Mouse (Mus musculus) hindbrain, postnatal 0 days (tissue): ENCODE data around the gene Fbxl14. TPM values are rescaled to one million over a fixed set of nuclear protein-coding genes. Genes with fewer than 3 reads are reported as not detected.

Experiments used
- ATAC-seq: fragments of 200-750 bp; cut with Nextera tagmentation; 2 replicates; pipeline ENCODE4 v1.8.0; 2017; ENCODE audit warnings: mild to moderate bottlenecking, moderate TSS enrichment, moderate library complexity
- DNase-seq: peaks from one replicate; pipeline ENCODE4 v3.0.0-alpha.2; 2015; ENCODE audit warnings: low spot score
- H3K27ac ChIP-seq: fragments of 300-500 bp; sonication (generic); 2 replicates; pipeline ENCODE4 v1.5.1; 2014; ENCODE audit warnings: mild to moderate bottlenecking
- H3K27me3 ChIP-seq: fragments of 300-500 bp; sonication (generic); 2 replicates; pipeline ENCODE4 v1.6.1; 2014; ENCODE audit warnings: low read length, mixed read lengths; ENCODE audit not compliant: insufficient read depth
- H3K36me3 ChIP-seq: fragments of 300-500 bp; sonication (generic); 2 replicates; pipeline ENCODE4 v1.6.1; 2014; ENCODE audit warnings: low read length, mixed read lengths; ENCODE audit not compliant: insufficient read depth
- H3K4me1 ChIP-seq: fragments of 300-500 bp; sonication (generic); 2 replicates; pipeline ENCODE4 v1.6.1; 2014; ENCODE audit warnings: antibody characterized with exemption, low read length, mixed read lengths; ENCODE audit not compliant: insufficient read depth
- H3K4me2 ChIP-seq: fragments of 300-500 bp; sonication (generic); 2 replicates; pipeline ENCODE4 v1.6.1; 2014; ENCODE audit warnings: low read depth, mild to moderate bottlenecking, low read length, moderate library complexity, mixed read lengths
- H3K4me3 ChIP-seq: fragments of 300-500 bp; sonication (generic); 2 replicates; pipeline ENCODE4 v1.5.1; 2014; ENCODE audit warnings: low read length
- H3K9ac ChIP-seq: fragments of 300-500 bp; sonication (generic); replicated peaks from 2 replicates; pipeline ENCODE4 v1.6.1; 2014; ENCODE audit warnings: mild to moderate bottlenecking, low read length, moderate library complexity, mixed read lengths
- H3K9me3 ChIP-seq: fragments of 300-500 bp; sonication (generic); 2 replicates; pipeline ENCODE4 v1.6.1; 2016; ENCODE audit warnings: low read length, mixed read lengths
- CTCF ChIP-seq: IDR thresholded peaks from 2 replicates; pipeline ENCODE4 v1.5.1; 2016; ENCODE audit warnings: antibody characterized with exemption, control low read depth, low read depth
- WGBS: fragments of 180-500 bp; shearing (Covaris S2); extraction: QIAGEN DNeasy Blood & Tissue Kit; methylation state at CpG from one replicate; pipeline ENCODE4 v1.1.7; 2014; 5-methylcytosine and 5-hydroxymethylcytosine counted together
- polyA plus RNA-seq: library from polyadenylated mRNA; unstranded; fragments of >200 nt; fragmentation: Nextera tagmentation; extraction: Ambion mirVana; gene quantifications from 2 replicates; pipeline ENCODE4 v1.2.1, GENCODE M21; 2015
- total RNA-seq: library from RNA; depleted of rRNA; stranded (reverse); fragments of >200 nt; gene quantifications from 2 replicates; pipeline ENCODE4 v1.2.3, GENCODE M21; 2014

Fbxl14 gene
- total and polyA plus RNA-seq, 2 experiments from 2014 or later, result 2.0 to 51.6 TPM

DNA sequence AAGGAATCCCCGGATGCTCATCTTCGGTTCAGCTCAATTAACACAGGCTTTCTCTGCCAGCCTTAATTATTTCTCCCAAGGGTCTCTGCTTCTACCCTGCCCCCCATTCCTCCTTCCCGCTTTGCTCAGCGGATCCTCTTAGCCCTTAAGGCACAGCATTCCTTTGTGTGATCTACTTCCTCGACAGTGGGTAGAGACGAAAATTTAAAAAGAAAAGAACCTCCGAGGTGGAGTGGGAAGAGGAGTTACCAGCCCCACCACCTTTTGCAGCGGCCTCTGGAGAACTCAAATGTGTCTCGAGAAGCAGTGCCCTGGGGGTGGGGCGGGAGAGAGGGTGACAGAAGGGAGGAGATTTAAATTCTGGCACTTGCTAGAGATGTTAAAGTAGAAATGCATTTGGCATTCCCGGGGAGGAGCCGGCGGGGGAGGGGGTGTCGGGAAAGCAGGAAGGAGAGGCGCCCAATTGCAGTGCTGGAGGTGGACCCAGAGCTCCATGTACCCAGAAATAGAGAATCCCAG lies 27.4 kb upstream of the Fbxl14 start:
- Histone ChIP-seq H3K36me3 (no peaks in the 10 kb centered on the region), H3K27me3 (no peaks in the 10 kb centered on the region), H3K9me3 (no peaks in the 10 kb centered on the region), H3K4me1 (0 out of 2 replicates have a peak, but pooled peaks cover 6% of the 10 kb centered on the region), H3K4me3 (peak overlapping the region; percentile 39), H3K27ac (peak overlapping the region; percentile 82), H3K4me2 (peak overlapping the region; percentile 74), H3K9ac (peak overlapping the region; percentile 47)
- DNase-seq (peak; percentile 79), ATAC-seq (peak; percentile 76)
- no peak for TF ChIP-seq CTCF
- under 1% methylated on average over 15 of the region's 15 CpGs for WGBS

DNA sequence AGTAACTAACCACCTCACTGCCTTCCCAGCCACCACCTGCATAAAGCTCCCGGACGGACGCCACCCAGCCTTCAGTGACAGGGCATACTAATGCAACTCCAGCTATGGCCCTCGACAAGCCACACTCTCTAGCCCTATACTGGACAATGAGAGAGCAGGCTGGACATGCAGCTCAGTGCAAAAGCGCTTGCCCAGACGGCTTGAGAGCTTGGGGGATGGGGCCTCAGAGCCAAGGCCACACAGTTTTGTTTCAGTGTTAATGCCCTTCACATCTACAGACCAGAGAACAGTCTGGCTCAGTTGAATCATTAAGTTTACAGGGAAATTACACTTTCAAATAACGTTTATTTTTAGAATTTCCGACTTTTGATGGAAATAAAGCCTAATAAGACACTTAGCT lies 21.3 kb upstream of the Fbxl14 start:
- H3K4me3 ChIP-seq, result no peak overlapping the region
- H3K27me3 ChIP-seq, result no peaks in the 10 kb centered on the region
- H3K36me3 ChIP-seq, result no peaks in the 10 kb centered on the region
- ATAC-seq (no peak), DNase-seq (no peak)
- TF ChIP-seq CTCF, result no peak
- no peak overlapping the region for H3K4me2 ChIP-seq
- no peaks in the 10 kb centered on the region for H3K9me3 ChIP-seq
- no peak overlapping the region for H3K27ac ChIP-seq
- WGBS, result 65% methylated on average over 8 of the region's 8 CpGs
- no peaks in the 10 kb centered on the region for H3K4me1 ChIP-seq
- H3K9ac ChIP-seq, result no peak overlapping the region

DNA sequence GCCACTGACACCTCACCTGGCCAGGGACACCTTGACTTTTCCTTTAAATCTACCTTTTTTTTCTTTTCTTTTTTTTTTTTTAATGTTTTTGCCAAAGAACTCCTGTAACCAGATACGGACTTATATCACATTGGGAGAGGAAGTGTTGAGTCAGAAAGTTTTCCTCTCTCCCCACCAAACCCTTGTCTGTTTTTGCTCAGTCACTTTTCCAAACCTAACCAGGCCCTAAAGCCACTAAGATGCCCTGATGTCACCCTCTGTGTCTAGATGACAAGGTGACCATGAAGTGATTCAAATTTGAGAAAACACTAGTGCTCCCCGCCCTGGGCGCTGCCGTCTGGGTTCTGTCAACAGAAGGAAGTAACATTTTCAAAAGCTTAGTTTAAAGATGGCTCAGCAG lies 20.4 kb upstream of the Fbxl14 start:
- ATAC-seq (no peak), DNase-seq (no peak)
- WGBS, result 86% methylated on average over 4 of the region's 4 CpGs
- Histone ChIP-seq H3K4me1 (no peaks in the 10 kb centered on the region), H3K9ac (no peak overlapping the region), H3K36me3 (no peaks in the 10 kb centered on the region), H3K27ac (no peak overlapping the region), H3K9me3 (no peaks in the 10 kb centered on the region), H3K27me3 (no peaks in the 10 kb centered on the region), H3K4me3 (no peak overlapping the region), H3K4me2 (no peak overlapping the region)
- TF ChIP-seq CTCF, result no peak

DNA sequence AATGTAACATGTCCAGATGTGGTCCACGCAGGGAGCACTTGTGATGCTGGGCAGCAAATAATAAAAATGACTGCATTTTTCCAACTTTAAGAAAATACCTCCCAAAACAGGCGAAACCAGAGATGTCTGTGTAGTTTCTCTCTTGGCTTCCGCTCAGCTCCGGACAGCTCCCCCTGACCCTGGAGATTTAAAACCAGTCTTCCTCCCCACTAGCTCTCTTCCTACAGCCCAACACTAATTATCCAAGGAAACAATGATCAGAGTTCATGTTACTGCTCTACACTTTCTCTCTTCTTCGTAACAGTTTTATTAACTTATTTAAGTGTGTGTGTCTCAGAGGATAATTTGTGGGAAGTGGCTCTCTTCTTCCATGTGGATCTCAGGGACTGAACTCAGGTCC lies 19.1 kb upstream of the Fbxl14 start:
- H3K27me3 ChIP-seq, result no peaks in the 10 kb centered on the region
- no peak overlapping the region for H3K9ac ChIP-seq
- no peak overlapping the region for H3K27ac ChIP-seq
- H3K4me2 ChIP-seq, result no peak overlapping the region
- no peaks in the 10 kb centered on the region for H3K9me3 ChIP-seq
- no peak for TF ChIP-seq CTCF
- H3K4me3 ChIP-seq, result no peak overlapping the region
- ATAC-seq (no peak), DNase-seq (no peak)
- no peaks in the 10 kb centered on the region for H3K36me3 ChIP-seq
- 83% methylated on average over 5 of the region's 5 CpGs for WGBS
- H3K4me1 ChIP-seq, result no peaks in the 10 kb centered on the region

- no peak for TF ChIP-seq CTCF
- H3K27ac ChIP-seq, result no peak overlapping the region
- H3K4me3 ChIP-seq, result no peak overlapping the region
- no peak overlapping the region for H3K4me2 ChIP-seq
- WGBS, result 93% methylated on average over 1 of the region's 1 CpGs
- no peak overlapping the region for H3K9ac ChIP-seq
- no peaks in the 10 kb centered on the region for H3K27me3 ChIP-seq
- no peaks in the 10 kb centered on the region for H3K9me3 ChIP-seq
- DNase-seq (no peak), ATAC-seq (no peak)
- H3K36me3 ChIP-seq, result no peaks in the 10 kb centered on the region
- no peaks in the 10 kb centered on the region for H3K4me1 ChIP-seq
Observed at GRCm38 (mm10) chr6:119466161-119466560, 13.3 kb upstream of the Fbxl14 start.

- no peaks in the 10 kb centered on the region for H3K9me3 ChIP-seq
- no peak for TF ChIP-seq CTCF
- no peaks in the 10 kb centered on the region for H3K36me3 ChIP-seq
- no peak overlapping the region for H3K4me3 ChIP-seq
- H3K27me3 ChIP-seq, result no peaks in the 10 kb centered on the region
- no peak for ATAC-seq
- no peak overlapping the region; the same call in 1 of the 2 replicates for H3K27ac ChIP-seq
- H3K4me1 ChIP-seq, result no peaks in the 10 kb centered on the region
- DNase-seq, result no peak
- no peak overlapping the region for H3K4me2 ChIP-seq
- 67% methylated on average over 10 of the region's 10 CpGs for WGBS
- no peak overlapping the region for H3K9ac ChIP-seq
Observed at GRCm38 (mm10) chr6:119466921-119467784, 12.3 kb upstream of the Fbxl14 start.

DNA sequence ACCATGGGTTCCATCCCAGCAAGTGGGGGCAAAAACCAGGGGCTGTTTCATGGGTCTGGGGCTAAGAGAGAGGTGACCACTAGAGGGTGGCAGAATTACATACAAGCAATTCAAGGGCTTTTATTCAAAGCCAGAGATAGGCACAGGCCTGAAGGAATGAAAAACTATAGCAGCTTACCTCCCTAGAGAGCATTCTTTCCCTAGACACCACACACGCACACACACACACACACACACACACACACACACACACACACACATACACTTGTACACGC lies 11.7 kb upstream of the Fbxl14 start:
- ATAC-seq, result no peak
- Histone ChIP-seq H3K27me3 (no peaks in the 10 kb centered on the region), H3K4me2 (no peak overlapping the region), H3K4me1 (no peaks in the 10 kb centered on the region), H3K4me3 (no peak overlapping the region), H3K27ac (no peak overlapping the region), H3K9me3 (no peaks in the 10 kb centered on the region), H3K9ac (no peak overlapping the region), H3K36me3 (no peaks in the 10 kb centered on the region)
- 93% methylated on average over 2 of the region's 2 CpGs for WGBS
- no peak for DNase-seq
- TF ChIP-seq CTCF, result peak; percentile 49
